Mouse (Mus musculus): ENCODE measurements around the gene Obox1.
"Not testable (repeated sequence)": the region's sequence is repeated elsewhere in the genome, so short reads cannot be mapped to it uniquely, and the experiment has no call there.

- TF ChIP-seq NANOG (IDR thresholded peaks at IDR 0.05; ENCODE audit: borderline replicate concordance, low read length); CTCF (conservative IDR thresholded peaks at IDR 0.05; ENCODE audit: low read length); POU5F1 (IDR thresholded peaks at IDR 0.05; ENCODE audit: borderline replicate concordance, low read length): not testable (repeated sequence)
These were observed 36.8 kb downstream of the Obox1 start for GRCm38 (mm10) chr7:15425537-15425936.
